Mouse (Mus musculus): Measurements from ENCODE around the gene Gm20388.

- TF ChIP-seq CTCF (IDR thresholded peaks at IDR 0.05; ENCODE audit: low read depth, low read length) (no peak), POLR2A (IDR thresholded peaks at IDR 0.05; ENCODE audit: insufficient read depth, low read length) (no peak)
These were observed 2825.2 kb downstream of the Gm20388 start for GRCm38 (mm10) chr8:122735542-122736473.

All from ES-Bruce4 (cell line).